Mouse (Mus musculus) embryonic facial prominence, embryonic 15.5 days (tissue): ENCODE data around the gene Ppp1r9a. TPM values are rescaled to one million over a fixed set of nuclear protein-coding genes. Genes with fewer than 3 reads are reported as not detected.

Source experiments
- ATAC-seq: fragments of 200-750 bp; cut with Nextera tagmentation; 2 replicates; pipeline ENCODE4 v1.8.0; 2017; ENCODE audit warnings: low read depth, moderate TSS enrichment; ENCODE audit not compliant: insufficient number of reproducible peaks, low FRiP score, low TSS enrichment
- H3K27ac ChIP-seq: fragments of 300-500 bp; sonication (generic); replicated peaks from 2 replicates; pipeline ENCODE4 v1.5.1; 2015; ENCODE audit warnings: mild to moderate bottlenecking, inconsistent platforms
- H3K27me3 ChIP-seq: fragments of 300-500 bp; sonication (generic); 2 replicates; pipeline ENCODE4 v1.6.1; 2015; ENCODE audit warnings: inconsistent platforms
- H3K36me3 ChIP-seq: fragments of 300-500 bp; sonication (generic); 2 replicates; pipeline ENCODE4 v1.6.1; 2015; ENCODE audit warnings: mild to moderate bottlenecking, inconsistent platforms
- H3K4me1 ChIP-seq: fragments of 300-500 bp; sonication (generic); 2 replicates; pipeline ENCODE4 v1.6.1; 2015; ENCODE audit warnings: inconsistent platforms
- H3K4me2 ChIP-seq: fragments of 300-500 bp; sonication (generic); replicated peaks from 2 replicates; pipeline ENCODE4 v1.6.1; 2015; ENCODE audit warnings: mild to moderate bottlenecking, inconsistent platforms
- H3K4me3 ChIP-seq: fragments of 300-500 bp; sonication (generic); replicated peaks from 2 replicates; pipeline ENCODE4 v1.5.1; 2015; ENCODE audit warnings: mild to moderate bottlenecking, inconsistent platforms
- H3K9ac ChIP-seq: fragments of 300-500 bp; sonication (generic); 2 replicates; pipeline ENCODE4 v1.6.1; 2015; ENCODE audit warnings: inconsistent platforms
- H3K9me3 ChIP-seq: fragments of 300-500 bp; sonication (generic); replicated peaks from 2 replicates; pipeline ENCODE4 v1.6.1; 2016; ENCODE audit warnings: inconsistent platforms
- WGBS: fragments of 180-500 bp; shearing (Covaris S2); methylation state at CpG from one replicate; pipeline ENCODE4 v1.1.7; 2015; 5-methylcytosine and 5-hydroxymethylcytosine counted together
- polyA plus RNA-seq: library from polyadenylated mRNA; unstranded; fragments of >200 nt; fragmentation: Nextera tagmentation; extraction: Ambion mirVana; gene quantifications from 2 replicates; pipeline ENCODE4 v1.2.1, GENCODE M21; 2015

The Ppp1r9a gene
- polyA plus RNA-seq, 1 experiment from 2014 or later = 13.7 TPM

GRCm38 (mm10) chr6:5083957-5084356 lies 181.2 kb downstream of the Ppp1r9a start:
- ATAC-seq = no peak

GRCm38 (mm10) chr6:5091873-5092272 lies 189.2 kb downstream of the Ppp1r9a start:
- 73% methylated on average over 7 of the region's 7 CpGs for WGBS
- H3K4me1 ChIP-seq = no peaks in the 10 kb centered on the region
- no peak overlapping the region for H3K4me2 ChIP-seq
- H3K27me3 ChIP-seq = no peaks in the 10 kb centered on the region
- H3K27ac ChIP-seq = no peak overlapping the region
- no peaks in the 10 kb centered on the region for H3K36me3 ChIP-seq
- H3K9ac ChIP-seq = no peak overlapping the region
- H3K4me3 ChIP-seq = no peak overlapping the region
- H3K9me3 ChIP-seq = no peaks in the 10 kb centered on the region
- no peak for ATAC-seq

More at GRCm38 (mm10) chr6:5083957-5084356, 181.2 kb downstream of the Ppp1r9a start:
- Histone ChIP-seq H3K36me3 (no peaks in the 10 kb centered on the region), H3K4me3 (no peak overlapping the region), H3K9ac (no peak overlapping the region), H3K4me2 (no peak overlapping the region), H3K9me3 (no peaks in the 10 kb centered on the region), H3K27ac (no peak overlapping the region), H3K4me1 (peaks cover 10% of the 10 kb centered on the region), H3K27me3 (no peaks in the 10 kb centered on the region)
- WGBS = 50% methylated on average over 4 of the region's 4 CpGs

- Histone ChIP-seq H3K27me3 (no peaks in the 10 kb centered on the region), H3K36me3 (no peaks in the 10 kb centered on the region), H3K4me3 (no peak overlapping the region), H3K9me3 (no peaks in the 10 kb centered on the region), H3K9ac (no peak overlapping the region), H3K4me1 (no peaks in the 10 kb centered on the region), H3K27ac (no peak overlapping the region), H3K4me2 (no peak overlapping the region)
- 87% methylated on average over 4 of the region's 4 CpGs for WGBS
- ATAC-seq = no peak
Observed at GRCm38 (mm10) chr6:5092795-5093194, 190.1 kb downstream of the Ppp1r9a start.

GRCm38 (mm10) chr6:5093516-5093915 lies 190.8 kb downstream of the Ppp1r9a start:
- Histone ChIP-seq H3K36me3 (no peaks in the 10 kb centered on the region), H3K9me3 (no peaks in the 10 kb centered on the region), H3K4me3 (no peak overlapping the region), H3K27ac (no peak overlapping the region), H3K4me2 (no peak overlapping the region), H3K27me3 (no peaks in the 10 kb centered on the region), H3K4me1 (no peaks in the 10 kb centered on the region), H3K9ac (no peak overlapping the region)
- peak; percentile 39; the same call in 1 of the 2 replicates for ATAC-seq
- 67% methylated on average over 4 of the region's 4 CpGs for WGBS

DNA sequence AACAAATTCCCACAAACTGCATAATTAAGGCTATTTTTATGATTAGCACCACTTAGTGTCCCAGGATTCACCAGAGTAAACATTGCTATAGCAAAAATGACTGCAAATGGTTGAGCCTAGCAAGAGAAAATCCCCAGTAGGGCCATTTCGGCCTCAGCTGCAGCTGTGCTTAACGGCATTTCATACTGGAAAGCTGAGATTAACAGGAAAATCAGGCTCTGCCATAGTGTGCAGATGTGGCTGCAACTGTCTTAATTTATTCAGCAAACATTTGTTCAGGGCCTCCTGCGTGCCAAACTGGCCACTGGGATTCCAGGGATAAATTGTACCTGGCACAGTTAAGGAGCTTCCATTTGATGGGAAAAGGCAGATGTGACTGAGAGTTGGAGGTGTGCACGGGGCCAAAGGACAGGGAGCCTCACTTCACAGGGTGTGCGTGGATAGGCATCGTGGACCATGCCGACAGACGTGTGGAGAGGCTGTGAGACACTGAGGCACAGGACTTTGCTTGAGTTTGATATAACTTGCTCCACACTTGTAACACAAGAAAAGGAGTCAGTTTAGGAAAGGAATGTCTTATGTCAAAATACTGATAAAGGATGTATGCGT lies 192.8 kb downstream of the Ppp1r9a start:
- Histone ChIP-seq H3K27ac (no peak overlapping the region; the same call in 1 of the 2 replicates), H3K9me3 (no peaks in the 10 kb centered on the region), H3K4me1 (no peaks in the 10 kb centered on the region), H3K4me3 (no peak overlapping the region), H3K4me2 (no peak overlapping the region), H3K9ac (no peak overlapping the region), H3K36me3 (no peaks in the 10 kb centered on the region), H3K27me3 (no peaks in the 10 kb centered on the region)
- ATAC-seq = no peak
- 74% methylated on average over 9 of the region's 9 CpGs for WGBS

GRCm38 (mm10) chr6:5097309-5097708 lies 194.6 kb downstream of the Ppp1r9a start:
- H3K9ac ChIP-seq = no peak overlapping the region
- H3K36me3 ChIP-seq = no peaks in the 10 kb centered on the region
- WGBS = 62% methylated on average over 3 of the region's 3 CpGs
- no peak overlapping the region for H3K4me3 ChIP-seq
- no peaks in the 10 kb centered on the region for H3K27me3 ChIP-seq
- no peak overlapping the region for H3K4me2 ChIP-seq
- no peaks in the 10 kb centered on the region for H3K4me1 ChIP-seq
- no peak overlapping the region for H3K27ac ChIP-seq
- H3K9me3 ChIP-seq = no peaks in the 10 kb centered on the region
- ATAC-seq = no peak

GRCm38 (mm10) chr6:5099282-5099681 lies 196.6 kb downstream of the Ppp1r9a start:
- no peak overlapping the region for H3K4me3 ChIP-seq
- H3K9ac ChIP-seq = no peak overlapping the region
- no peaks in the 10 kb centered on the region for H3K27me3 ChIP-seq
- H3K4me2 ChIP-seq = no peak overlapping the region
- ATAC-seq = no peak
- 42% methylated on average over 5 of the region's 5 CpGs for WGBS
- H3K27ac ChIP-seq = no peak overlapping the region
- H3K36me3 ChIP-seq = no peaks in the 10 kb centered on the region
- H3K9me3 ChIP-seq = no peaks in the 10 kb centered on the region
- H3K4me1 ChIP-seq = no peaks in the 10 kb centered on the region

- no peaks in the 10 kb centered on the region for H3K27me3 ChIP-seq
- H3K4me3 ChIP-seq = no peak overlapping the region
- no peak overlapping the region for H3K27ac ChIP-seq
- 54% methylated on average over 8 of the region's 8 CpGs for WGBS
- no peak for ATAC-seq
- H3K4me1 ChIP-seq = no peaks in the 10 kb centered on the region
- no peak overlapping the region for H3K4me2 ChIP-seq
- H3K9ac ChIP-seq = no peak overlapping the region
- no peaks in the 10 kb centered on the region for H3K36me3 ChIP-seq
- H3K9me3 ChIP-seq = no peaks in the 10 kb centered on the region
Observed at GRCm38 (mm10) chr6:5099842-5100241, 197.1 kb downstream of the Ppp1r9a start.

DNA sequence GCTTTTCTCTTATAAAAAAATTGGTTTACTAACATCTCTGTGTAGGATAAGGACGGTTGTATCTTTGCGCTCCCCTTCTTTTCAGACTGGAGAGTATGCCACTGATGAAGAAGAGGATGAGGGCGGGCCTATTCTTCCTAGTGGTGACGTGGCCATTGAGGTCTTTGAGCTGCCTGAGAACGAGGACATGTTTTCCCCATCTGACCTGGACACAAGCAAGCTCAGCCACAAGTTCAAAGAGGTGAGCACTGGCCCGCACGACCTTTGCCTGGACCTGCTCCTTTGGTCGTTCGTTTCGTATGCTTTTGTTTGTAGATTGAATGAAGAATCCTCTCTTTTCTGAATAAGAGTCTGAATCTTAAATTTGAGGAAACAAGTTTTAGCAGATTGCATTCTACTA lies 197.6 kb downstream of the Ppp1r9a start:
- H3K27ac ChIP-seq = no peak overlapping the region
- H3K36me3 ChIP-seq = no peaks in the 10 kb centered on the region

DNA sequence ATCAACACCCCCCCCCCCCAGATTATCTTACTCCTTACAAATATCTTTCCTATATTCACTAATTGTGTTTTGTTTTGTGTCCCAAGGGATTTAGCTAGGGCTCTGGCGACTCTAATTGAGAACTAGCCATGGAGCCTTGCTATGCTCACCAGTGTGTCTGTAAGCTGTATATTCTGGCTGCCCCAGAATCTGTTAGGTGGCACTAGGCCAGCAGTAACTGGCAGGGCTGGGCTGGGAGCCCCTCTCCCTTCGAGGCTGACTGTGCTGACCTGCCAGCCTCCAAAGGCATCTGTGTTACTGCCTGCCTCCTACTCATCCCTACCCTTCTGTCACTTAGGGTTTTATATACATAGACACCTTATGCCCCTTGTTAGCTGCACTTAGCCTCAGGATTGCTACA lies 200.0 kb downstream of the Ppp1r9a start:
- Histone ChIP-seq H3K36me3 (no peaks in the 10 kb centered on the region), H3K4me2 (no peak overlapping the region), H3K27me3 (no peaks in the 10 kb centered on the region), H3K27ac (no peak overlapping the region), H3K9ac (no peak overlapping the region), H3K9me3 (no peaks in the 10 kb centered on the region), H3K4me3 (no peak overlapping the region), H3K4me1 (no peaks in the 10 kb centered on the region)
- ATAC-seq = no peak
- 15% methylated on average over 2 of the region's 2 CpGs for WGBS

More for the DNA sequence above, 197.6 kb downstream of the Ppp1r9a start:
- no peaks in the 10 kb centered on the region for H3K27me3 ChIP-seq
- H3K4me3 ChIP-seq = no peak overlapping the region
- no peak overlapping the region for H3K9ac ChIP-seq
- no peaks in the 10 kb centered on the region for H3K4me1 ChIP-seq
- WGBS = 80% methylated on average over 10 of the region's 10 CpGs
- H3K9me3 ChIP-seq = no peaks in the 10 kb centered on the region
- H3K4me2 ChIP-seq = no peak overlapping the region
- ATAC-seq = no peak

GRCm38 (mm10) chr6:5103769-5104168 lies 201.1 kb downstream of the Ppp1r9a start:
- no peak for ATAC-seq
- H3K36me3 ChIP-seq = no peaks in the 10 kb centered on the region
- H3K9ac ChIP-seq = no peak overlapping the region
- no peaks in the 10 kb centered on the region for H3K9me3 ChIP-seq
- no peak overlapping the region for H3K4me2 ChIP-seq
- no peak overlapping the region for H3K4me3 ChIP-seq
- 34% methylated on average over 6 of the region's 6 CpGs for WGBS
- H3K4me1 ChIP-seq = no peaks in the 10 kb centered on the region
- H3K27me3 ChIP-seq = no peaks in the 10 kb centered on the region
- no peak overlapping the region for H3K27ac ChIP-seq

DNA sequence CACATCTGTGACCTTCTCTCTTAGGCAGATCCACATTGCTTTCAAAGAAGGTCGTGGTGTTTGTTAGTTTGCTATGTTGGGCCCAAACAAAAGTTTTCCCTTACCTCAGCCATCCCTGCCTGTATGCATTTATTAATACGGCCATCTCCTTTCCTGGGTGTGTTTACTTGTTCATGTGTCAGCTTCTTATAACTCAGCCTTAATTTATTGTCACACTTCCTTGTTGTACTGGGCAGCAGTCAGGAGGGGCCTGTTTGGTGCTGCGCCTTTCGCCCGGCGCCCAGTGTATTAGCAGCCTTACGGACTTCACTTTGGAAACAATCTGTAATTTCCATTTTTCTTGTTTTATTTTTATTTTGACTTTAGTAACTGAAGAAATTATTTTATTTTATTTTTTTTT lies 201.5 kb downstream of the Ppp1r9a start:
- no peak overlapping the region for H3K4me3 ChIP-seq
- H3K9me3 ChIP-seq = no peaks in the 10 kb centered on the region
- H3K36me3 ChIP-seq = no peaks in the 10 kb centered on the region
- H3K4me1 ChIP-seq = no peaks in the 10 kb centered on the region
- WGBS = 84% methylated on average over 7 of the region's 7 CpGs
- no peak for ATAC-seq
- no peak overlapping the region for H3K27ac ChIP-seq
- no peaks in the 10 kb centered on the region for H3K27me3 ChIP-seq
- no peak overlapping the region for H3K4me2 ChIP-seq
- H3K9ac ChIP-seq = no peak overlapping the region
